Mouse (Mus musculus) lung, postnatal 0 days (tissue): Measurements from ENCODE around the gene Ttc22. TPM values are rescaled to one million over a fixed set of nuclear protein-coding genes. Genes with fewer than 3 reads are reported as not detected.

Experiments
- ATAC-seq: fragments of 200-750 bp; cut with Nextera tagmentation; 2 replicates; pipeline ENCODE4 v1.8.0; 2017; ENCODE audit warnings: moderate library complexity
- DNase-seq: peaks from one replicate; pipeline ENCODE4 v3.0.0-alpha.2; 2016; ENCODE audit warnings: low spot score
- H3K27ac ChIP-seq: fragments of 300-500 bp; sonication (generic); 2 replicates; pipeline ENCODE4 v1.5.1; 2014; ENCODE audit warnings: antibody characterized with exemption, mild to moderate bottlenecking, low read length, mixed read lengths
- H3K27me3 ChIP-seq: fragments of 300-500 bp; sonication (generic); replicated peaks from 2 replicates; pipeline ENCODE4 v1.6.1; 2014; ENCODE audit warnings: low read length, mixed read lengths; ENCODE audit not compliant: insufficient read depth
- H3K36me3 ChIP-seq: fragments of 300-500 bp; sonication (generic); 2 replicates; pipeline ENCODE4 v1.6.1; 2014; ENCODE audit warnings: low read length, mixed read lengths; ENCODE audit not compliant: insufficient read depth
- H3K4me1 ChIP-seq: fragments of 300-500 bp; sonication (generic); 2 replicates; pipeline ENCODE4 v1.6.1; 2014; ENCODE audit warnings: antibody characterized with exemption, low read depth, low read length, mixed read lengths; ENCODE audit not compliant: insufficient read depth
- H3K4me2 ChIP-seq: fragments of 300-500 bp; sonication (generic); replicated peaks from 2 replicates; pipeline ENCODE4 v1.6.1; 2014; ENCODE audit warnings: low read depth, mild to moderate bottlenecking, low read length, moderate library complexity, mixed read lengths
- H3K4me3 ChIP-seq: fragments of 300-500 bp; sonication (generic); 2 replicates; pipeline ENCODE4 v1.5.1; 2014; ENCODE audit warnings: low read depth, low read length
- H3K9ac ChIP-seq: fragments of 300-500 bp; sonication (generic); replicated peaks from 2 replicates; pipeline ENCODE4 v1.6.1; 2014; ENCODE audit warnings: low read depth, mild to moderate bottlenecking
- H3K9me3 ChIP-seq: fragments of 300-500 bp; sonication (generic); 2 replicates; pipeline ENCODE4 v1.6.1; 2016; ENCODE audit warnings: low read length, mixed read lengths
- CTCF ChIP-seq: IDR thresholded peaks from 2 replicates; pipeline ENCODE4 v1.5.1; 2016; ENCODE audit warnings: antibody characterized with exemption, mild to moderate bottlenecking
- EP300 ChIP-seq: IDR thresholded peaks from 2 replicates; pipeline ENCODE4 v1.6.1; 2016; ENCODE audit warnings: antibody characterized with exemption, mild to moderate bottlenecking, control low read depth
- WGBS: fragments of 180-500 bp; shearing (Covaris S2); extraction: QIAGEN DNeasy Blood & Tissue Kit; methylation state at CpG from one replicate; pipeline ENCODE4 v1.1.7; 2014; 5-methylcytosine and 5-hydroxymethylcytosine counted together
- polyA plus RNA-seq: library from polyadenylated mRNA; unstranded; fragments of >200 nt; fragmentation: Nextera tagmentation; extraction: Ambion mirVana; gene quantifications from 2 replicates; pipeline ENCODE4 v1.2.1, GENCODE M21; 2015

The Ttc22 gene
- polyA plus RNA-seq, 1 experiment from 2014 or later: 2.2 TPM

GRCm38 (mm10) chr4:106597741-106598140 lies 24.5 kb upstream of the Ttc22 start:
- no peak overlapping the region for H3K4me2 ChIP-seq
- H3K4me3 ChIP-seq: no peak overlapping the region
- WGBS: 76% methylated on average over 4 of the region's 4 CpGs
- TF ChIP-seq CTCF (no peak), EP300 (no peak)
- H3K9me3 ChIP-seq: no peaks in the 10 kb centered on the region
- H3K27me3 ChIP-seq: no peaks in the 10 kb centered on the region
- H3K4me1 ChIP-seq: no peaks in the 10 kb centered on the region
- DNase-seq (no peak), ATAC-seq (no peak)
- no peaks in the 10 kb centered on the region for H3K36me3 ChIP-seq
- H3K27ac ChIP-seq: no peak overlapping the region
- no peak overlapping the region for H3K9ac ChIP-seq

GRCm38 (mm10) chr4:106599415-106599814 lies 22.8 kb upstream of the Ttc22 start:
- no peak for DNase-seq
- 23% methylated on average over 1 of the region's 1 CpGs for WGBS
- H3K9me3 ChIP-seq: no peaks in the 10 kb centered on the region
- TF ChIP-seq CTCF: no peak
- TF ChIP-seq EP300: no peak
- no peak overlapping the region for H3K27ac ChIP-seq
- H3K4me2 ChIP-seq: no peak overlapping the region
- H3K4me3 ChIP-seq: no peak overlapping the region
- no peaks in the 10 kb centered on the region for H3K27me3 ChIP-seq
- no peaks in the 10 kb centered on the region for H3K36me3 ChIP-seq
- H3K4me1 ChIP-seq: no peaks in the 10 kb centered on the region
- no peak for ATAC-seq
- no peak overlapping the region for H3K9ac ChIP-seq

DNA sequence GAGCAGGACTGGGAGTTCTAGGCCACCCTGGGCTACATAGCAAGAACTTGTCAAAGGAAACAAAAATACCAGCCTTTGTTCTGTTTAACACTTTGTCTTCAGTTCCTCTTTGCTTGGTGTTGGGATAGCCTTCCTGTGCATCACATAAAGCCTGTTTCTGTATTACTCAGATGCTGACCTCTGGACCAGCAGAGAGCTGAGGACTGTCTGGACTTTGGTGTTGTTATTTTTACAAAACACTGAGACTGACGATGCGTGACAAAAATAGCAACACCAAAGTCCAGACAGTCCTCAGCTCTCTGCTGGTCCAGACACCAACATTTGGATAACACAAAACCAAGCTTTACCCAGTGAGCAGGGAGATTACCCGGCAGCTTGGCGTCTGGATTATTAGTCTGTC lies 21.5 kb upstream of the Ttc22 start:
- no peak overlapping the region for H3K4me2 ChIP-seq
- WGBS: 66% methylated on average over 4 of the region's 4 CpGs
- H3K27me3 ChIP-seq: no peaks in the 10 kb centered on the region
- TF ChIP-seq EP300: no peak
- no peak for TF ChIP-seq CTCF
- no peak overlapping the region for H3K4me3 ChIP-seq
- H3K36me3 ChIP-seq: no peaks in the 10 kb centered on the region
- no peak overlapping the region for H3K27ac ChIP-seq
- no peak for ATAC-seq
- no peaks in the 10 kb centered on the region for H3K9me3 ChIP-seq
- no peak for DNase-seq
- H3K9ac ChIP-seq: no peak overlapping the region
- no peaks in the 10 kb centered on the region for H3K4me1 ChIP-seq

- Histone ChIP-seq H3K4me1 (no peaks in the 10 kb centered on the region), H3K27me3 (no peaks in the 10 kb centered on the region), H3K4me2 (0 out of 2 replicates have a peak overlapping the region, but pooled peaks have one; percentile 17), H3K4me3 (no peak overlapping the region), H3K9me3 (0 out of 2 replicates have a peak, but pooled peaks cover 3% of the 10 kb centered on the region), H3K9ac (no peak overlapping the region), H3K36me3 (no peaks in the 10 kb centered on the region), H3K27ac (no peak overlapping the region)
- DNase-seq (peak; percentile 46), ATAC-seq (peak; percentile 62)
- TF ChIP-seq CTCF (no peak), EP300 (no peak)
- 35% methylated on average over 18 of the region's 18 CpGs for WGBS
These were observed 15.3 kb upstream of the Ttc22 start for GRCm38 (mm10) chr4:106606639-106607554.

- WGBS: 95% methylated on average over 1 of the region's 1 CpGs
- H3K9ac ChIP-seq: no peak overlapping the region
These were observed 14.3 kb upstream of the Ttc22 start for GRCm38 (mm10) chr4:106607905-106608304.

DNA sequence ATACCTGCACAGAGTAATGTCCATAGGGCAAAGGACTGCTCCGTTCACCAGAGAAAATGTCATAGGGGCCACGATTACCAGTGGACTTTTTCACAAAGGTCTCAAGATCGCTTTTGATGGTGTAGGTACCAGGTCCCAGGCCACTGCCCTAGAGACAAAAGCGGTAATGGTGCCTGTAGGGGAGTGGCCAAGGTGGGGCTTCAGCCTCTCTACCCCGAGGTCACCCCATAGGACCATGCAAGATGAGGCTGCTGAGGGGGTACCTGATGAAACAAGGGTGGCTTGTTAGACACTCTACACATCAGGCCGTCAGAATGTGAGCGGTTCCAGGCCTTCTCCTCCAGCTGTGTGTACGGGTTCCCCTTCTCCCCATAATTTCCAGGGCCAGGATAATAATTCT lies 9.1 kb upstream of the Ttc22 start:
- TF ChIP-seq CTCF: no peak
- no peak for TF ChIP-seq EP300
- Histone ChIP-seq H3K27me3 (peaks cover 5% of the 10 kb centered on the region; the same call in 1 of the 2 replicates), H3K36me3 (no peaks in the 10 kb centered on the region), H3K9me3 (0 out of 2 replicates have a peak, but pooled peaks cover 3% of the 10 kb centered on the region), H3K4me2 (no peak overlapping the region), H3K9ac (no peak overlapping the region), H3K27ac (no peak overlapping the region), H3K4me3 (no peak overlapping the region), H3K4me1 (peaks cover 3% of the 10 kb centered on the region; the same call in 1 of the 2 replicates)
- ATAC-seq (no peak), DNase-seq (no peak)
- 80% methylated on average over 8 of the region's 8 CpGs for WGBS

More at GRCm38 (mm10) chr4:106607905-106608304, 14.3 kb upstream of the Ttc22 start:
- no peak overlapping the region for H3K27ac ChIP-seq
- DNase-seq (no peak), ATAC-seq (no peak)
- no peak overlapping the region for H3K4me3 ChIP-seq
- H3K4me1 ChIP-seq: no peaks in the 10 kb centered on the region
- no peak overlapping the region for H3K4me2 ChIP-seq
- no peak for TF ChIP-seq CTCF
- TF ChIP-seq EP300: no peak
- 0 out of 2 replicates have a peak, but pooled peaks cover 3% of the 10 kb centered on the region for H3K9me3 ChIP-seq
- no peaks in the 10 kb centered on the region for H3K36me3 ChIP-seq
- no peaks in the 10 kb centered on the region for H3K27me3 ChIP-seq
